Mouse (Mus musculus) heart, adult 11 months (tissue): ENCODE data around the gene Fam193b.

Experiments used
- DNase-seq: peaks from one replicate; pipeline ENCODE4 v3.0.0; 2022

Gene Fam193b

DNA sequence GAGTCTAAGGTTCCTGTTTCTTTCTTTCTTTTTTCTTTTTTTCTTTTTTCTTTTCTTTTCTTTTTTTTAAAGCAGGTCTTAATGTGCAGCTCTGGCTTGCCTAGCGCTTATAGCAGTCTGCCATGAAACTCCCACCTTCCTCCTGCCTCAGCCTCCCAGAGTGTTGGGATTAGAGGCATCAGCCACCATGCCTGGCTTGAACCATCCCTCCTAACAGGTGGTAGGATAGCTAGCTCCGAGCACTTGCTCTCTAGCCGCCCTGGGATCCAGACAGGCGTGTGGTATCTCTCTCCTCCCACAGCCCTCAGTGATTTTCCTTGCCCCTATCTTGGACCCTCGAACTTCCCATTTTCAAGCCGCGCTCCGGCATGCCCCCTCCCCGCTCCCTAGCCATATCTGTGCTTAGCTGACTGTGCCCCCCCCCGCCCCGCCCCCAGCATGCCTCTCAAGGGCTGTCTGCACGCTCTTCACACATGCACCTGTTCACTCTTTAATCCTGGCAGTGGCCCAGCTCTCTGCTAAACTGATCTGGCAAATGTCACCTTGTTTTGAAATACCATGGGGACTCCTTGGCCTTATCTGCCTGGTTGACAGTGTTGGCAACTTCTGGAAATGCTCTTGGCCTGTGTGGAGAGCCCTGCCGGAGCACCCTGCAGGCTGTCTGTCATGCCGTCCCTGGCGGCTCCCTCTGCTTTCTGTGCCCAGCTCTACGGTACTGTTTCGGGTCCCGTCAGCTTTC lies 75.9 kb downstream of the Fam193b start:
- peak; percentile 98 for DNase-seq

DNA sequence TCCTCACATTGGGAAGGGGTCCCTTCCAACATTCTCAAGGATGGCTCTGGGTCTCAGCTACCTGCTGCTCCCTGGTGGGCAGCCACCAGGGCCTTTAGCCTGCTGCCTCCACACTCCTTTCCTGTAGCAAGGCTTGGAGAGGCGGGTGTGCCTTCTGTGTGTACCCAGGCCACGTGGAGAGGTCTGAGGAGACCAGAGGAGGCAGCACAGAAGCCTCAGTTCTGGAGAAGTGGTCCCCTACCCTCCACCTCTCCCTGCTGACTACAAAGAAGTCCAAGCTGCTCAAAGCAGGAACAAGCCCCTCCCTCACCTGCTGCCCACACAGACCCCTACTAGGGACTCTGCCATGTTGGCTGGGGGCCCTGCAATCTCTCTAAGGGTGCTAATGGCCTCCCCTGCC lies 76.7 kb downstream of the Fam193b start:
- DNase-seq = no peak
